Mouse (Mus musculus): ENCODE measurements at regions not wholly inside any gene's neighbourhood (a gene's known extent, or its start where the extent isn't known, plus 50 kb on each side); places are given as distances from the start of the nearest gene placed in this dataset.

GRCm38 (mm10) chr14:25067435-25067834, 391.6 kb upstream of the Zmiz1 start:
- H3K36me3 ChIP-seq (ENCODE audit: control insufficient read depth, insufficient read depth, low read length, poor library complexity, severe bottlenecking), result no peaks in the 10 kb centered on the region
- no peak overlapping the region for H3K4me3 ChIP-seq (ENCODE audit: insufficient read depth in 1 of 2, low read depth in 1 of 2, low read length in 2 of 2, poor library complexity in 1 of 2, severe bottlenecking in 1 of 2)
- no peak overlapping the region for H3K27ac ChIP-seq (ENCODE audit: insufficient read depth, low read depth, low read length, poor library complexity, severe bottlenecking)
- DNase-seq (ENCODE audit: low read depth, low spot score), result no peak
- H3K9ac ChIP-seq (ENCODE audit: insufficient read depth, low read depth, low read length, poor library complexity, severe bottlenecking), result no peak overlapping the region
- in situ Hi-C loops (cut with MboI; ENCODE audit: low sequenced_read_pairs in 2 of 2, unreplicated experiment in 2 of 2), result no loop called here
- H3K4me1 ChIP-seq (ENCODE audit: control insufficient read depth in 2 of 2, insufficient read depth in 2 of 2, low read length in 2 of 2, poor library complexity in 1 of 2), result peaks cover 0 to 8% of the 10 kb centered on the region in 2 experiments; a peak in 1 of 4 replicates
- H3K9me3 ChIP-seq (ENCODE audit: control insufficient read depth, insufficient read depth, low read depth, low read length), result no peaks in the 10 kb centered on the region
- TF ChIP-seq MAFK (IDR thresholded peaks at IDR 0.05; ENCODE audit: insufficient read depth, low read depth, low read length) (no peak), ZNF384 (IDR thresholded peaks at IDR 0.05; ENCODE audit: low read depth, low read length) (no peak), ZC3H11A (IDR thresholded peaks at IDR 0.05; ENCODE audit: borderline replicate concordance, low read depth, low read length) (no peak), HCFC1 (IDR thresholded peaks at IDR 0.05; ENCODE audit: borderline replicate concordance, insufficient read depth, low read length) (no peak), CHD2 (IDR thresholded peaks at IDR 0.05; ENCODE audit: low read depth, low read length) (no peak)

- Histone ChIP-seq H3K9me3 (ENCODE audit: control insufficient read depth, insufficient read depth, low read depth, low read length) (no peaks in the 10 kb centered on the region), H3K36me3 (ENCODE audit: control insufficient read depth, insufficient read depth, low read length, poor library complexity, severe bottlenecking) (no peaks in the 10 kb centered on the region), H3K4me3 (ENCODE audit: insufficient read depth in 1 of 2, low read depth in 1 of 2, low read length in 2 of 2, poor library complexity in 1 of 2, severe bottlenecking in 1 of 2) (no peak overlapping the region), H3K4me1 (ENCODE audit: control insufficient read depth in 2 of 2, insufficient read depth in 2 of 2, low read length in 2 of 2, poor library complexity in 1 of 2) (peaks cover 0 to 8% of the 10 kb centered on the region in 2 experiments; a peak in 1 of 4 replicates), H3K27ac (ENCODE audit: insufficient read depth, low read depth, low read length, poor library complexity, severe bottlenecking) (no peak overlapping the region), H3K9ac (ENCODE audit: insufficient read depth, low read depth, low read length, poor library complexity, severe bottlenecking) (no peak overlapping the region)
- TF ChIP-seq MAFK (IDR thresholded peaks at IDR 0.05; ENCODE audit: insufficient read depth, low read depth, low read length), result no peak
- TF ChIP-seq ZNF384 (IDR thresholded peaks at IDR 0.05; ENCODE audit: low read depth, low read length), result no peak
- no peak for TF ChIP-seq ZC3H11A (IDR thresholded peaks at IDR 0.05; ENCODE audit: borderline replicate concordance, low read depth, low read length)
- TF ChIP-seq HCFC1 (IDR thresholded peaks at IDR 0.05; ENCODE audit: borderline replicate concordance, insufficient read depth, low read length), result no peak
- no peak for TF ChIP-seq CHD2 (IDR thresholded peaks at IDR 0.05; ENCODE audit: low read depth, low read length)
- DNase-seq (ENCODE audit: low read depth, low spot score), result no peak
- in situ Hi-C loops (cut with MboI; ENCODE audit: low sequenced_read_pairs in 2 of 2, unreplicated experiment in 2 of 2), result no loop called here
Measured at GRCm38 (mm10) chr14:25068430-25068829, 390.6 kb upstream of the Zmiz1 start.

DNA sequence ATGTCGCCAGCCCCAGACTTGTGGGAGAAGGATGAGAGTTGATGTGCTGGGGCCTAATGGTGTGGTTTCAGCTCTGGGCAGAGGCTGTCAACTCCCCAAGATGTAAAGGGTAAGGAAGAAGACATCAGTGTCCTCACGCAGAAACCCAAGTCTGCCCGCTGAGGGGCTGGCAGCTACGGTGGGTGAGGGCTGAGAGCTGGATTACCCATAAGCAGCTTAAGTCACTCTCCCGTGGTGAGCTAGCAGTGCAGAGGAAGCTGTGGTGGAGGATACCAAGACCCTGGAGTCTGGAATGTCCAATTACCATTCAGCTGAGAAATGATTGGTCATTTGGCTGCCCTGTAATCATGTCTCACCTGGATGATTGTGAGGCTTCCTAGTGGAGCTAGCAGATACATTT, 385.8 kb upstream of the Zmiz1 start:
- Histone ChIP-seq H3K36me3 (ENCODE audit: control insufficient read depth, insufficient read depth, low read length, poor library complexity, severe bottlenecking) (no peaks in the 10 kb centered on the region), H3K4me1 (ENCODE audit: control insufficient read depth in 2 of 2, insufficient read depth in 2 of 2, low read length in 2 of 2, poor library complexity in 1 of 2) (no peaks in the 10 kb centered on the region), H3K4me3 (ENCODE audit: insufficient read depth in 1 of 2, low read depth in 1 of 2, low read length in 2 of 2, poor library complexity in 1 of 2, severe bottlenecking in 1 of 2) (no peak overlapping the region), H3K9me3 (ENCODE audit: control insufficient read depth, insufficient read depth, low read depth, low read length) (no peaks in the 10 kb centered on the region), H3K27ac (ENCODE audit: insufficient read depth, low read depth, low read length, poor library complexity, severe bottlenecking) (no peak overlapping the region), H3K9ac (ENCODE audit: insufficient read depth, low read depth, low read length, poor library complexity, severe bottlenecking) (no peak overlapping the region)
- in situ Hi-C loops (cut with MboI; ENCODE audit: low sequenced_read_pairs in 2 of 2, unreplicated experiment in 2 of 2), result no loop called here
- TF ChIP-seq ZNF384 (IDR thresholded peaks at IDR 0.05; ENCODE audit: low read depth, low read length) (no peak), ZC3H11A (IDR thresholded peaks at IDR 0.05; ENCODE audit: borderline replicate concordance, low read depth, low read length) (no peak), MAFK (IDR thresholded peaks at IDR 0.05; ENCODE audit: insufficient read depth, low read depth, low read length) (no peak), CHD2 (IDR thresholded peaks at IDR 0.05; ENCODE audit: low read depth, low read length) (no peak), HCFC1 (IDR thresholded peaks at IDR 0.05; ENCODE audit: borderline replicate concordance, insufficient read depth, low read length) (no peak)
- no peak for DNase-seq (ENCODE audit: low read depth, low spot score)

GRCm38 (mm10) chr14:25074022-25074800, 384.8 kb upstream of the Zmiz1 start:
- Histone ChIP-seq H3K27ac (ENCODE audit: insufficient read depth, low read depth, low read length, poor library complexity, severe bottlenecking) (no peak overlapping the region), H3K4me1 (ENCODE audit: control insufficient read depth in 2 of 2, insufficient read depth in 2 of 2, low read length in 2 of 2, poor library complexity in 1 of 2) (no peaks in the 10 kb centered on the region), H3K36me3 (ENCODE audit: control insufficient read depth, insufficient read depth, low read length, poor library complexity, severe bottlenecking) (no peaks in the 10 kb centered on the region), H3K9me3 (ENCODE audit: control insufficient read depth, insufficient read depth, low read depth, low read length) (no peaks in the 10 kb centered on the region), H3K9ac (ENCODE audit: insufficient read depth, low read depth, low read length, poor library complexity, severe bottlenecking) (no peak overlapping the region), H3K4me3 (ENCODE audit: insufficient read depth in 1 of 2, low read depth in 1 of 2, low read length in 2 of 2, poor library complexity in 1 of 2, severe bottlenecking in 1 of 2) (no peak overlapping the region)
- TF ChIP-seq ZC3H11A (IDR thresholded peaks at IDR 0.05; ENCODE audit: borderline replicate concordance, low read depth, low read length) (no peak), HCFC1 (IDR thresholded peaks at IDR 0.05; ENCODE audit: borderline replicate concordance, insufficient read depth, low read length) (no peak), MAFK (IDR thresholded peaks at IDR 0.05; ENCODE audit: insufficient read depth, low read depth, low read length) (no peak)
- no peak for DNase-seq (ENCODE audit: low read depth, low spot score)
- in situ Hi-C loops (cut with MboI; ENCODE audit: low sequenced_read_pairs in 2 of 2, unreplicated experiment in 2 of 2), result no loop called here
